Mouse (Mus musculus): ENCODE data around the gene Aip.

DNA sequence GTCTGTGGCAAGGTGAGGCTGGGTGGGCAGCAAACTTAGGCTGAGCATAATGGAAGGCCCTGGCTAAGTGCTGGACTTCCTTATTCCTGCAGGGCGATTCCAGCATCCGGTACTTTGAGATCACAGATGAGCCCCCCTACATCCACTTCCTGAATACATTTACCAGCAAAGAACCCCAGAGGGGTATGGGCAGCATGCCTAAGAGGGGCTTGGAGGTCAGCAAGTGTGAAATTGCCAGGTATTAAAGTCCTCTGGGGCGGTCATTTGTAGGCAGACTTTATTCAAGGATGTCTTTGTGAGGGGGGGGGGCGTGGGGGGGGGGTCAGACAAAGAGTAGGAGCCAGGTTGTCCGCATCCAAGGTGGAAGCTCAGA is 25.8 kb upstream of the Aip start:
- TF ChIP-seq CTCF (IDR thresholded peaks at IDR 0.05) (no peak), EP300 (IDR thresholded peaks at IDR 0.05) (no peak)
